Mouse (Mus musculus): ENCODE measurements around the gene Fhit. TPM values are rescaled to one million over a fixed set of nuclear protein-coding genes. Genes with fewer than 3 reads are reported as not detected.

Gene Fhit
- total and polyA plus RNA-seq, 3 experiments, result 2.9 to 12.5 (median 7.5) TPM

- DNase-seq, result no peak
These were observed 652.6 kb downstream of the Fhit start for GRCm38 (mm10) chr14:10509252-10509651.

- DNase-seq, result no peak
These were observed 654.3 kb downstream of the Fhit start for GRCm38 (mm10) chr14:10507560-10507959.

GRCm38 (mm10) chr14:10485798-10486197 lies 676.0 kb downstream of the Fhit start:
- DNase-seq, result no peak

GRCm38 (mm10) chr14:10482851-10483613 lies 678.8 kb downstream of the Fhit start:
- no peak for DNase-seq

GRCm38 (mm10) chr14:10481370-10481769 lies 680.5 kb downstream of the Fhit start:
- DNase-seq, result no peak

GRCm38 (mm10) chr14:10480681-10481080 lies 681.2 kb downstream of the Fhit start:
- no peak for DNase-seq

- DNase-seq, result peak; percentile 46
These were observed 708.6 kb downstream of the Fhit start for GRCm38 (mm10) chr14:10453001-10453861.

- no peak for DNase-seq
These were observed 709.6 kb downstream of the Fhit start for GRCm38 (mm10) chr14:10452234-10452633.

GRCm38 (mm10) chr14:10445360-10445759 lies 716.5 kb downstream of the Fhit start:
- DNase-seq, result no peak

- no peak for DNase-seq
These were observed 722.7 kb downstream of the Fhit start for GRCm38 (mm10) chr14:10439007-10439749.

GRCm38 (mm10) chr14:10436193-10436592 lies 725.6 kb downstream of the Fhit start:
- DNase-seq, result no peak

- DNase-seq, result no peak
These were observed 729.3 kb downstream of the Fhit start for GRCm38 (mm10) chr14:10432502-10432901.

- DNase-seq, result no peak
These were observed 731.3 kb downstream of the Fhit start for GRCm38 (mm10) chr14:10430396-10431000.

- no peak for DNase-seq
These were observed 738.3 kb downstream of the Fhit start for GRCm38 (mm10) chr14:10423499-10423898.

- DNase-seq, result no peak
These were observed 739.6 kb downstream of the Fhit start for GRCm38 (mm10) chr14:10422261-10422660.

GRCm38 (mm10) chr14:10415068-10415467 lies 746.8 kb downstream of the Fhit start:
- DNase-seq, result no peak

GRCm38 (mm10) chr14:10409306-10409962 lies 752.4 kb downstream of the Fhit start:
- DNase-seq, result no peak

GRCm38 (mm10) chr14:10405346-10405745 lies 756.5 kb downstream of the Fhit start:
- no peak for DNase-seq

GRCm38 (mm10) chr14:10367783-10368680 lies 793.8 kb downstream of the Fhit start:
- DNase-seq, result no peak

GRCm38 (mm10) chr14:10366808-10367207 lies 795.0 kb downstream of the Fhit start:
- no peak for DNase-seq
